Mouse (Mus musculus): ENCODE data around the gene Tatdn2. TPM values are rescaled to one million over a fixed set of nuclear protein-coding genes. Genes with fewer than 3 reads are reported as not detected.
A peak's percentile ranks its signal among the peaks of the same experiment; 100 is the strongest.
"Not testable (repeated sequence)": the region's sequence is repeated elsewhere in the genome, so short reads cannot be mapped to it uniquely, and the experiment has no call there.

Tatdn2 gene
- total RNA-seq, 1 experiment from 2014 or later = 49.5 TPM

GRCm38 (mm10) chr6:113672029-113672428, 24.8 kb upstream of the Tatdn2 start:
- not testable (repeated sequence) for DNase-seq

GRCm38 (mm10) chr6:113672989-113673388, 23.9 kb upstream of the Tatdn2 start:
- DNase-seq = no peak

DNA sequence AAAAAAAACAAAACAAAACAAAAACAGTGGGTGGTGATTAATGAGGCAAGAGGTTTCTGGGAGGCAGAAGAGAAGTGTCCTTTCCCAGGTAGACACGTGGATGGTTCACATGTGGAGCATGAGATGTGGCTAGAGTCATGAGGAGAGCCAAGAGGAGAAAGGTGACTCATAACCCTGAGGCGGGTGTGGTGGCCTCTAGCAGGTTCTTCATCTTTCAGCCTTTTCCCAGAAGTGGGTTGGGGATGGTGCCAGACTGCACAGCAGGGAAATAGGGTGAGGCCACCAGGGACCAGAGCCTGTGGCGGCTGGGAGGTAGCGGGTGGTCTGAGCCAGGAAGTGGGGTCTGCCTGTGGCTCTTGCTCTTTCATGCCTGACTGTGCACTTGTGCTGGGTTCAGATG, 21.6 kb upstream of the Tatdn2 start:
- DNase-seq = no peak

GRCm38 (mm10) chr6:113675991-113676390, 20.9 kb upstream of the Tatdn2 start:
- DNase-seq = no peak

DNA sequence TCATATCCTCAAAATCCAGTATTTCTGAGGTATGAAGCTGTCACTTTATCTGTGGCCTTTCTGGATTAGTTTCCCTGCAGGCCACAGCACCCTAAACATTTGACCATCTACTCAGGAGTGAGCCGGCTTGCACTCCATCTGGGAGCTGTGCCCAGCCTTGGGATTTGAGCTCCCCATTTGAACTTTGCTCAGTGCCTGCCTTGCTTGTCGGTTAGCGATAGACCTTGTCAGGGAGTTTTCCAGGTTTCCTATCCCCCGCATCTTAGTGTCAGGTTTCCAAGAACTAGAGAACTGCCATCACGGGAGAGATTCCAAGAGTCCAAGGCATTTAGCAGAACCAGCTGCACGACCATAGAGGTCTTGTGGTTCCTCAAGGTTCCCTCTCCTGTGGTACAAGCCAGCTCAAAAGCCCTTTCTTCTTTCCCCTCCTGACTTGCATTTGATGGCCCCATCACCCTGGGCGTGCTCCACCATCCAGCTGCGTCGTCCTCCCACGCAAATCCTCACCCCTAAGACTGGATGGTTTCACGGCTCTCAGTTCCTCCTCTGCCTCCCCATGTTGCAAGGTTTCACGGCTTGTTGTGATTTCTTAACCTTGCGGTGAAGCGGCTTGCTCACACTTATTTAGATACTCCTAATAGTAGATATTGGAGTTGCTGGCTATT, 19.6 kb upstream of the Tatdn2 start:
- DNase-seq = no peak

DNA sequence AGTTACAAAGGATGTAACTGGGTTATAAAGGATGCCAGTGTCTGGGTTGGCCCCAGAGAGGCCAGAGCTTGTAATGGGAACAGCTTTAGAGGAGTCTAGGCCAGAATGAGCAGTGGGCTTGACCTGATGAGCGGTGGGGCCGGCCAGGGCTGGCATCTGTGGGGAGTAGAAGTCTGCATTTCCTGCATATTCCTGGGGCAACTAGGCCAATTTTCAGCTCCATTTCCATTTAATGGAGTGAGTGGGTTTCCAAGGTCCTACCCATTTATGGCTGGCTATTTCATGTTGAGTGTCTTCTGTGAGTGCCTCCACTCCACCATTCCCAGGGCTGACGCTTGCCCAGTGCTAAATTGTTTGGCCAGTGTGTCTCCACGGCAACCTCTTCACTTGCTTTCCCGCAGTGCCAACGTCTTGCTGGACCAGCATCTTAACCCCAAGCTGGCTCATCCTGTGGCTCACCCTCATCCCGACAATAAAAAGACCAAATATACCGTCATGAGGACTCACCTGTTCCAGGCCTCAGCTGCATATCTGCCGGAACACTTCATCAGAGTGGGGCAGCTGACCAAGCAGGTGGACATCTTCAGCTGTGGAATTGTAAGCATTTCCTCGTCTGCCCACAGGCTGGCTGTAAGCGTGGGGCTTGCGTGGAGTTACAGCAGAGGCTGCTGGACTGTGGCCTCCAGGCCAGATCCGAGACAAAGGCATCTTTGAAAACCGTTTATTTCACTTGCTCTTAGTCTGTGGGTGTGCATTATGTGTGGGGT, 18.4 kb upstream of the Tatdn2 start:
- no peak for DNase-seq

GRCm38 (mm10) chr6:113679993-113680566, 16.8 kb upstream of the Tatdn2 start:
- no peak for DNase-seq

DNA sequence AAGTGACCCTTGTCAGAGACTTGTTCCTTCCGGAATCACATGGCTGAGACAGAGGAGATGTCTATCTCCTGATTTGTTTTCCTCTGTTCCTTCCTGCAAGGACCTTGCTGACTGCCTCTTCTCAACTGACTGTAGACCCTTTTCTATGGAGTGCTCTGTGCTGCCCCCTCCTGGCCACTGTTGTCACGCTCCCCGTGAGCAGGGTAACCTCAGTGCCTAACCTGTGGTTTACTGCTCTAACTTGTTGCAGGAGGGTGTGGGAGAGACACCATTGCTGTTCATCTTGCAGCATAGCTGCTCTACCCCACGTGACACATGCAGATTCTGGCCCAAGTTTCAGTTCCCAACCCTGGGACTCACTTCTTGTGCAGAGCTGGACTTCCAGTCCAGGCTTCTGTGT, 15.6 kb upstream of the Tatdn2 start:
- DNase-seq = peak; percentile 91

GRCm38 (mm10) chr6:113683081-113683825, 13.6 kb upstream of the Tatdn2 start:
- no peak for DNase-seq

GRCm38 (mm10) chr6:113686551-113687125, 10.2 kb upstream of the Tatdn2 start:
- no peak for DNase-seq

GRCm38 (mm10) chr6:113690008-113690399, 6.8 kb upstream of the Tatdn2 start:
- peak; percentile 13 for DNase-seq

- peak; percentile 59 for DNase-seq
These were observed 6.3 kb upstream of the Tatdn2 start for GRCm38 (mm10) chr6:113690400-113691083.

DNA sequence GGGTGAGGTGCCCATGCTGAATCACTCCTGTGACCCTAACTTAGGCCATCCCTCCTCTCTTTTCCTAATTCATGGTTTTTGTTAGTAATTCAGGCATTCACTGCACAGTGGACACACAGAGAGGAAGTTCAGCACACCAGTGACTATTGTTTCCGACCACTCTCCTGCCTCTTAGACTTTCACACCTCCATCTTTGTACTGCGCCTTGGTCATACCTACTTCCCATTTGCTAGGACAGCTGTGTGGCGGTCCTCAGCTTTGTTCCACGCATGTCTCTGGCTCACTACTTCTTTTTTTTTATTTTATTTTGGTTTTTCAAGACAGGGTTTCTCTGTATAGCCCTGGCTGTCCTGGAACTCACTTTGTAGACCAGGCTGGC, 5.8 kb upstream of the Tatdn2 start:
- DNase-seq = no peak

- DNase-seq = no peak
These were observed 4.2 kb upstream of the Tatdn2 start for GRCm38 (mm10) chr6:113692661-113693133.

DNA sequence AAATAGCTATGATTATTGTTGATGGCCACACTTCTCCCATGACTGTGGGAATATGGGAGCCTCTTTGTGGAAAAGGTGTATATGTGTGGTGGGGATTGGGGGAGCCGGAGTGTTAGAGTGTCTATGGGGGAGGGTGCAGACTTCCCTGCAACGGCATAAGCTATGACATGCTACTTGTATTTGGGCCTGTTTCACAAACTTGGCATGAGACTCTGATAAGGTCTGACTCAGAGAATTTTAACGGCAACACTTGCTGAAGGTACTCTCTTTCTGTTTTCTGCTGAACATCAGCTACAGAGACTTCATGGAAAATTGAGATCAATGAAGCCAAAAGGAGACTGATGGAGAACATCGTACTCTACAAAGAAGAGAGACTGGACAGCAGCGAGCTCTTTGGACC, 3.5 kb upstream of the Tatdn2 start:
- DNase-seq = no peak

DNA sequence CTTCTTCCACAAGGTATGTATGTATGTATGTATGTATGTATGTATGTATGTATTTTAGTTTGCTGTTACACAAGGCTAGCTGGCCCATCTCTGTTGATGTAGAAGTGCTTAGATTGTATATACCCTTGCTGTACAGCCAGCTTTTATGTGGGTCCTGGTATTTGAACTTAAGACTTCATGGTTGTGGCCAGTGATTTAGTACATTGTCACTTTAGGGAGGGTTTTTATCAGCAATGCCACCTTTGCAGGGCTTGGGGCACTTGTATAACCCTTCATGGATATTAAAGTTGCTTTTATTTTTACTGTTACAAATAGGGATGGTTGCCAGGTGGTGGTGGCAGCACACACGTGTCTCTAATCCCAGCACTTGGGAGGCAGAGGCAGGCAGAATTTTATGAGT, 1.6 kb upstream of the Tatdn2 start:
- DNase-seq = no peak

DNA sequence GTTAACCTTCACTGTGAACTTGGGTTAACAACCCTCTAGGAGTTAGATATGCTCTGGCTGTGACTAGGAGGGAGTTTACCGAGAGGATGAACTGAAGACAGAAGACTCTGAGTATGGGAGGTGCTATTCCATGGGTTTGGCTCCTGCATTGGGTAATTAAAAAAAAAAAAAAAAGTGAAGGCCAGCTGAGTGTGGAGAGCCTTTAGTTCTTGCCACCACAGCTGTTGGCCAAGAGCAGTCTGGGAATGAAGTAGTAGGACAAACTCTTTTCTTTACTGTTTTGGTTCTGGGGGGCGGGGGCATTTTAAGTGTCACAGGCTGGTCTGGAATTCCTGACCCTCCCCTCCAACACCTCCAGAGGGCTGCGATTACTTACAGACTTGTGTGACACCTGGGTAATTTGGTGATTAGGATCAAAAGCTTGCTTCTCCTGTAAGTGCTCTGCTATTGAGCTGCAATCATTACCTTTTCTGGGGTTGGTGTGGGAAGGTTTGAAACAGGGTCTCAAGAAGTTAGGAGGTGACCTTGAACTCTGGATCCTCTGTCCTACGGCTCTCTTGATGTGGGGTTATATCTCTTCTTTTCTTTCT, 989 bp upstream of the Tatdn2 start:
- no peak for DNase-seq

DNA sequence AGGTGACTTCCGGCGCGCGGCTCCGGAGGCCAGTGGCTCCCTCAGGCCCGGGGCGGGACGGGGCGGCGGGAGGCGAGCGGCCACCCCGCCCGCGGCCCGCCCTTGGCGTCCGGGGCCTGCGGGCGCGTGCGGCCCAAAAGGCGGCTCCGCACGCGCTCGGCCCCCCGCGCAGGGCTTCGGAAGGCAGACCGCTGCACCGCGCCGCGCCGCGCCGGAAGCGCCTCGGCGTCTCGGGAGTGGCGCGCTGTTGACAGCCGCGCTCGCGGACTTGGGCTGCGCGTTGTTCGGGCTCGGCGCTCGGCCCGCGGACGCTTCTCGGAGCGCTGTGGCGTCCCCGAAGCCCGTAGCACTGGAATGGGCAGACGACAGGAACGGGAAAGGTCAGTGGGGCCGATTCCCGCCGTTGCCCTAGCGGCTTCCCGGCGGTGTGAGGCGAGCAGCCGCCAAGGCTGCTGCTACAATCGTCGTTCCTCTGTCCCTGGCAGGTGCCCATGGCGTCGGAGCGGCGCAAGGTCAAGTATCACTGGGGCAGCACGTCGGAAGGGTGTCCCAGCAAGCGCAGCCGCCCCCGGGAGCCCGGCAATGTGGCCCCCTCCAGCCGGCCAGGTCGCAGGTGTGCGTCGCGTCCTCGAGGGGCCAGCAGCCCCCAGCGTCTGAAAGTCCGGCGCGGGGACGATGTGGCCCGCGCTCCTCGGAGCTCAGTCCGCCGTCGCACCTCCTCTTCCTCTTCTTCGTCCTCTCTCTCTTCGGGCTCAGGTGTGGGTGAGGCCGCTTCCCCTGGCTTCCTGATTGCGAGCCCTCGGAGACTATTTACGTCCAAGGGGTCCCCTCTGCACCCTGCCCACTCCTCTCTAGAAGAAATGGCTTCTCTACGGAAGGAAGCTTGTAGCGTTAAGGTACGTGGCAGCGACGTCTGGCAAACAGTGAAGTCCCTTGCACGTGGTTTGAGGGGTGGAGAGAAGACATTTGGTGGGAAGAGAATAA, 664 bp downstream of the Tatdn2 start:
- peak; percentile 45 for DNase-seq

DNA sequence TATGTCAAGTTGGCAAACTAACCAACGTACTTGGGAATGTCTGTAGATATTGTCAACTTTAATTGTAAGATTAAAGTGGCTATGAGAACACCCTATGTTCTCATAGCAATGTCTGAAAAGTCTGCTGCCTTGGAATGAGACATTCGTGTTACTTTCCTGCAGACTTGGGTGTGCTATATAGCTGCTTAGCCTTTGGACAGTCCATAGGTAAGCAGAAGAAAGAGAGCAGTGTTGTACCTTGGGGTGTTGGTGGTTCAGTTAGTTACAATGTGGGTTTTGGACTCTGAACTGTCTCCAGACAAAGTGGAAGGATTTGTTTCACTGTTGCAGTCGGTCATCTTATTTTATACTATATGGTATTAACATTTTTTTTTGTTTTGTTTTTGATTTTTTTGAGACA, 15.9 kb downstream of the Tatdn2 start:
- no peak for DNase-seq

DNA sequence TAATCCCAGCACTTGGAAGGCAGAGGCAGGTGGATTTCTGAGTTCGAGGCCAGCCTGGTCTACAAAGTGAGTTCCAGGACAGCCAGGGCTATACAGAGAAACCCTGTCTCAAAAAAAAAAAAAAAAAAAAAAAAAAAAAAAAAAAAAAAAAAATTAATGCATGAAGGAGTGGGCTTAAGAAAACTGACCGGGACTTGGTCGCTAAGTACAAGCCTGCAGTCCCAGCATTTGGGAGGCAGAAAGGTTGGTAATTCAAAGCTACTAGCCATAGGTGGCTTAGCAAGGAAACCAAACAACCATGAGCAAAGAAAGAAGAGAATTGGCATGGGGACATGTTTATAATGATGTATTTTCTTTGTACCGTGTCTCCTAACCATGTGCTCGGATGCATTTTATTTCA, 16.5 kb downstream of the Tatdn2 start:
- DNase-seq = not testable (repeated sequence)
